Comparison of ENCODE assay signal across 8 mouse cellular contexts in the genomic region with DNA sequence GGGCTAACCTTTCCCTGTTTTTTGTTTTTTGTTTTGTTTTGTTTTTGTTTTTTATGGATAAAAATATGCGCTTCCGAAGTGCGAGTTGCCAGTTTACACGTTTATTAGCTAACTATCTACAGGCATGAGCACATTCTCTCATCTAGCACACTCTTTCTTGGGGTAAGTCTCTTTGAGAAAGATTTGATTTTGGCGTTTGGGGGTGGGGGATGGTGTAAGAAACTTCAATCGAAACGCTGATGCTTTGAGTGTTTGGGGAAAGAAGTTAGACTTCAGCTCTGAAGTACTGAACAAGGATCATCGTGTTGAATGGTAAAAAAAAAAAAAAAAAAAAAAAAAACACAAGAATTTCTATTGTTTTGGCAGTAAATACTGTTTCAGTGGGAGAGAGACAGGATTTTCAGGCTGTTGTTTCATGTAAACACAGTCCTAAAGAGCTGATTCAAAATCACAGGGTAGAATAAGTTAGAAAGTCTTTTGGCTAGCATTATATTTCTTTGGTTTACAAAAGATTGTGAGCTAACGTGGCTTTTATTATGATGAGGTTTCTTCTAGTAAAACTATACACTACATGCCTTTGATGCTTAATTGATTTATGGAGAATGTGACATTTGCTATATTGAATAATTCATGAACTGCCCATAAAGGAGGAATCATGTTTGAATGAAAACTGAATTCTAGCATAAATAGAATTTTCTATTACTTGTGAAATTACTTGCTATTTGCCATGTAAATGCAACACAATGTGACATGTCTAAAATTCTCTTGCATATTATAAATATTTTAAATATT. TPM values are rescaled to one million over a fixed set of nuclear protein-coding genes. Genes with fewer than 3 reads are reported as not detected.
DNase-seq lines count a peak whose midpoint lies in the region; ATAC-seq and TF ChIP-seq lines count a peak whose summit lies in the region.

No protein-coding gene starts in this region.

- ATAC-seq in kidney, postnatal 0 days (replicated peaks; ENCODE audit: low FRiP score, low read depth): no peak
- ATAC-seq in hindbrain, embryonic 16.5 days: peak; percentile 40; the same call in 1 of the 2 replicates
- no peak for ATAC-seq in midbrain, postnatal 0 days (ENCODE audit: low FRiP score)

- 26% methylated on average over 9 of the region's 9 CpGs for WGBS in kidney, postnatal 0 days
- 15% methylated on average over 9 of the region's 9 CpGs for WGBS in hindbrain, embryonic 16.5 days
- 14% methylated on average over 9 of the region's 9 CpGs for WGBS in midbrain, postnatal 0 days

- intact Hi-C loops in left cerebral cortex, postnatal 36 days (cut with DNase I): no loop called here

- no peaks in the 10 kb centered on the region for H3K36me3 ChIP-seq in kidney, postnatal 0 days (ENCODE audit: insufficient read depth, low read length)
- no peaks in the 10 kb centered on the region for H3K36me3 ChIP-seq in hindbrain, embryonic 16.5 days (ENCODE audit: control insufficient read depth, insufficient read depth, low read length)
- H3K36me3 ChIP-seq in midbrain, postnatal 0 days (ENCODE audit: insufficient read depth, low read length): no peaks in the 10 kb centered on the region

- peak overlapping the region; percentile 52 for H3K9ac ChIP-seq in kidney, postnatal 0 days (ENCODE audit: low read depth, low read length)
- 0 out of 2 replicates have a peak overlapping the region, but pooled peaks have one; percentile 42 for H3K9ac ChIP-seq in hindbrain, embryonic 16.5 days (ENCODE audit: low read depth, low read length)
- H3K9ac ChIP-seq in midbrain, postnatal 0 days (replicated peaks; ENCODE audit: low read length, poor library complexity, severe bottlenecking): peak overlapping the region; percentile 13; the same call in 1 of the 2 replicates

- DNase-seq in kidney, postnatal 0 days (ENCODE audit: low spot score): peak; percentile 4
- no peak for DNase-seq in kidney, adult 18-20 months
- peak; percentile 6 for DNase-seq in embryo, embryonic 10 days (ENCODE audit: low spot score)
- DNase-seq in midbrain, postnatal 0 days (ENCODE audit: low spot score): no peak
- no peak for DNase-seq in frontal cortex, postnatal 25 days (ENCODE audit: low spot score in 2 of 2)
- DNase-seq in right cerebral cortex, postnatal 25 days: no peak
- DNase-seq in left cerebral cortex, postnatal 36 days (ENCODE audit: low spot score in 2 of 2): no peak

- H3K4me2 ChIP-seq in kidney, postnatal 0 days (ENCODE audit: low read length): peak overlapping the region; percentile 50
- peak overlapping the region; percentile 55 for H3K4me2 ChIP-seq in hindbrain, embryonic 16.5 days (ENCODE audit: low read length)
- peak overlapping the region; percentile 48 for H3K4me2 ChIP-seq in midbrain, postnatal 0 days (ENCODE audit: low read depth, low read length, poor library complexity, severe bottlenecking)

- H3K9me3 ChIP-seq in kidney, postnatal 0 days (replicated peaks; ENCODE audit: low read length): no peaks in the 10 kb centered on the region
- no peaks in the 10 kb centered on the region for H3K9me3 ChIP-seq in hindbrain, embryonic 16.5 days (ENCODE audit: control insufficient read depth, low read length)
- no peaks in the 10 kb centered on the region for H3K9me3 ChIP-seq in midbrain, postnatal 0 days (ENCODE audit: low read length)

- peak overlapping the region; percentile 38 for H3K4me3 ChIP-seq in kidney, postnatal 0 days (replicated peaks; ENCODE audit: low read depth, low read length)
- peak overlapping the region; percentile 49 for H3K4me3 ChIP-seq in hindbrain, embryonic 16.5 days (ENCODE audit: low read length)
- peak overlapping the region; percentile 43 for H3K4me3 ChIP-seq in midbrain, postnatal 0 days (ENCODE audit: low read depth, low read length)

- H3K27ac ChIP-seq in kidney, postnatal 0 days: peak overlapping the region; percentile 77
- H3K27ac ChIP-seq in hindbrain, embryonic 16.5 days (ENCODE audit: low read depth, low read length): no peak overlapping the region
- no peak overlapping the region for H3K27ac ChIP-seq in midbrain, postnatal 0 days (ENCODE audit: low read depth, low read length)

- no peaks in the 10 kb centered on the region for H3K27me3 ChIP-seq in kidney, postnatal 0 days (ENCODE audit: insufficient read depth, low read length)
- no peaks in the 10 kb centered on the region for H3K27me3 ChIP-seq in hindbrain, embryonic 16.5 days (replicated peaks; ENCODE audit: control insufficient read depth, insufficient read depth, low read length)
- no peaks in the 10 kb centered on the region for H3K27me3 ChIP-seq in midbrain, postnatal 0 days (ENCODE audit: insufficient read depth, low read length)

- no peak for TF ChIP-seq CTCF in kidney, postnatal 0 days (IDR thresholded peaks at IDR 0.05; ENCODE audit: low read depth)
- TF ChIP-seq CTCF in midbrain, postnatal 0 days (IDR thresholded peaks at IDR 0.05): no peak

- no peaks in the 10 kb centered on the region for H3K4me1 ChIP-seq in kidney, postnatal 0 days (replicated peaks; ENCODE audit: insufficient read depth, low read length)
- H3K4me1 ChIP-seq in hindbrain, embryonic 16.5 days (ENCODE audit: control insufficient read depth, insufficient read depth, low read depth, low read length): no peaks in the 10 kb centered on the region
- H3K4me1 ChIP-seq in midbrain, postnatal 0 days (ENCODE audit: insufficient read depth, low read length): no peaks in the 10 kb centered on the region

RNA-seq across cellular contexts. Expression of gene Lpar4, which starts 0.6 kb away (rescaled TPM):
- polyA plus RNA-seq in kidney, postnatal 0 days (2015; fragmentation: Nextera tagmentation; extraction: Ambion mirVana): 11.3 and 11.9 TPM in 2 replicates
- 5.5 and 6.2 TPM in 2 replicates for polyA plus RNA-seq in hindbrain, embryonic 16.5 days (2015; fragmentation: Nextera tagmentation; extraction: Ambion mirVana)
- 4.1 and 4.2 TPM in 2 replicates for total RNA-seq in midbrain, postnatal 0 days (2014; rRNA removed)
- polyA plus RNA-seq in midbrain, postnatal 0 days (2015; fragmentation: Nextera tagmentation; extraction: Ambion mirVana): 3.5 and 3.9 TPM in 2 replicates
- under 1 TPM; 0.76 to 0.77 TPM for total RNA-seq in left cerebral cortex, postnatal 36 days (2021)

Comparison
In these comparisons a context has a peak if more than half of its experiments do, and no peak if none do; other contexts are left out.
1. DNase-seq: peak in kidney, postnatal 0 days (single experiment) and embryo, embryonic 10 days (single experiment); none in kidney, adult 18-20 months (single experiment), midbrain, postnatal 0 days (single experiment), frontal cortex, postnatal 25 days (0 of 2), right cerebral cortex, postnatal 25 days (single experiment) and left cerebral cortex, postnatal 36 days (0 of 2).
2. Peak in every context shown above with its lines, with median percentiles within 50 percentile points of each other: H3K4me2 ChIP-seq, H3K4me3 ChIP-seq and H3K9ac ChIP-seq.